Mouse (Mus musculus): ENCODE results near the gene Pmm1. TPM values are rescaled to one million over a fixed set of nuclear protein-coding genes. Genes with fewer than 3 reads are reported as not detected.

The Pmm1 gene
- polyA plus RNA-seq (2017; shearing (Covaris generic)), result 13.7 TPM

GRCm38 (mm10) chr15:81960171-81961077, at the start of gene Pmm1:
Gene Pmm1 (minus strand): TSS chr15:81960930.

GRCm38 (mm10) chr15:81987646-81988045, 26.9 kb upstream of the Pmm1 start, which contains the start of gene Xrcc6:
Gene Xrcc6 (plus strand): TSS chr15:81987835.

GRCm38 (mm10) chr15:81980321-81980720, 19.6 kb upstream of the Pmm1 start, which contains the start of gene 1700029P11Rik:
Gene 1700029P11Rik (plus strand): TSS chr15:81980540.

GRCm38 (mm10) chr15:81936679-81937078, 24.1 kb downstream of the Pmm1 start, which contains the start of gene Csdc2:
Gene Csdc2 (plus strand): TSS chr15:81936759.

GRCm38 (mm10) chr15:81925760-81926445, 34.8 kb downstream of the Pmm1 start, which contains the start of gene Polr3h:
Gene Polr3h (minus strand): TSS chr15:81926240.

Other genes starting within 250 kb of the Pmm1 start
- gene Zc3h7b, start 215.9 kb downstream of the Pmm1 start, polyA plus RNA-seq (2017; shearing (Covaris generic)), result 5.7 TPM
- gene Rangap1, start 215.4 kb downstream of the Pmm1 start, polyA plus RNA-seq (2017; shearing (Covaris generic)), result 88.9 TPM
- gene Tef, start 158.5 kb downstream of the Pmm1 start, polyA plus RNA-seq (2017; shearing (Covaris generic)), result 22.9 TPM
- 86.1 TPM for gene Tob2, start 102.1 kb downstream of the Pmm1 start, polyA plus RNA-seq (2017; shearing (Covaris generic))
- gene Phf5a, start 89.0 kb downstream of the Pmm1 start, polyA plus RNA-seq (2017; shearing (Covaris generic)), result 86.7 TPM
- gene Aco2, start 88.6 kb downstream of the Pmm1 start, polyA plus RNA-seq (2017; shearing (Covaris generic)), result 149 TPM
- gene Polr3h, start 34.7 kb downstream of the Pmm1 start, polyA plus RNA-seq (2017; shearing (Covaris generic)), result 52.2 TPM
- gene Csdc2, start 24.2 kb downstream of the Pmm1 start, polyA plus RNA-seq (2017; shearing (Covaris generic)), result not detected
- gene 1700029P11Rik, start 19.6 kb upstream of the Pmm1 start, polyA plus RNA-seq (2017; shearing (Covaris generic)), result not detected
- 80.5 TPM for gene Xrcc6, start 26.9 kb upstream of the Pmm1 start, polyA plus RNA-seq (2017; shearing (Covaris generic))
- 31.6 TPM for gene Desi1, start 72.9 kb upstream of the Pmm1 start, polyA plus RNA-seq (2017; shearing (Covaris generic))
- gene Snu13, start 86.7 kb upstream of the Pmm1 start, polyA plus RNA-seq (2017; shearing (Covaris generic)), result 179 TPM
- gene 4930407I10Rik, start 98.2 kb upstream of the Pmm1 start, polyA plus RNA-seq (2017; shearing (Covaris generic)), result 0.06 TPM
- not detected for gene Mei1, start 109.1 kb upstream of the Pmm1 start, polyA plus RNA-seq (2017; shearing (Covaris generic))
- 33.5 TPM for gene Ccdc134, start 167.0 kb upstream of the Pmm1 start, polyA plus RNA-seq (2017; shearing (Covaris generic))
- gene Srebf2, start 186.3 kb upstream of the Pmm1 start, polyA plus RNA-seq (2017; shearing (Covaris generic)), result 167 TPM